11 mouse cellular contexts compared by ENCODE assay signal in the genomic region with DNA sequence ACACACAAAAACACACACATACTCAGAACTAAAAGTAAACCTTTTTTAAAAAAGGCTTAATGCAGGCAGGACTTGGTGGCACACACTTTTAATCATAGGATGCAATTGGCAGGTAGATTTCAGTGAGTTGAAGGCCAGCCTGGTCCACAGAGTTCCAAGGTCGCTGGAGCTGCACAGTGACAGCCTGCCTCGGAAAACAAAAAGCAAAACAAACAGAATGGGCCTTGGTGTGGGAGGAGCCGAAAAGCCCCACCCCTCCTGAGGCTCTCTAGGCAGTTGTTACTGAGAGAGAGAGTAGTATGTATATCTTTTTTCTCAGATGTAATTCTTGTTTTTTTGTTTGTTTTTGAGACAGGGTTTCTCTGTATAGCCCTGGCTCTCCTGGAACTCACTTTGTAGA. TPM values are rescaled to one million over a fixed set of nuclear protein-coding genes. Genes with fewer than 3 reads are reported as not detected.
DNase-seq lines count a peak whose midpoint lies in the region; ATAC-seq and TF ChIP-seq lines count a peak whose summit lies in the region.
"Had no signal": no experiment of that assay in that cellular context is flagged by ENCODE, and none has a peak within 500 bp of the region (broad histone marks: within the 10 kb centered on the region; RNA-seq: fewer than 3 reads in every experiment).

No protein-coding gene starts in this region.

- 25% methylated on average over 3 of the region's 3 CpGs for WGBS in hindbrain, embryonic 16.5 days
- 28% methylated on average over 3 of the region's 3 CpGs for WGBS in hindbrain, embryonic 11.5 days

- H3K9ac ChIP-seq in hindbrain, embryonic 16.5 days (ENCODE audit: low read depth, low read length): peak overlapping the region; percentile 29; the same call in 1 of the 2 replicates
- H3K9ac ChIP-seq in hindbrain, embryonic 11.5 days (ENCODE audit: low read depth, low read length): no peak overlapping the region

- H3K9me3 ChIP-seq in hindbrain, embryonic 16.5 days (ENCODE audit: control insufficient read depth, low read length): no peaks in the 10 kb centered on the region
- no peaks in the 10 kb centered on the region for H3K9me3 ChIP-seq in hindbrain, embryonic 11.5 days (ENCODE audit: control insufficient read depth, low read length)

- TF ChIP-seq POLR2A in myocyte (IDR thresholded peaks at IDR 0.05; ENCODE audit: insufficient read length, low read depth): no peak

- no peak for DNase-seq in hindbrain, embryonic 11.5 days (ENCODE audit: low spot score)
- DNase-seq in adrenal gland, postnatal 25 days: peak; percentile 51
- DNase-seq in kidney, postnatal 10 days: peak; percentile 61
- no peak for DNase-seq in gastrocnemius, adult 8-10 months (ENCODE audit: low spot score in 2 of 2)
- no peak for DNase-seq in cerebellum, adult 9-10 months
- DNase-seq in urinary bladder, postnatal 10 days (ENCODE audit: low spot score): no peak
- DNase-seq: thymus, adult 2 months had no signal

- peaks cover 8% of the 10 kb centered on the region for H3K4me1 ChIP-seq in hindbrain, embryonic 16.5 days (ENCODE audit: control insufficient read depth, insufficient read depth, low read depth, low read length)
- H3K4me1 ChIP-seq in hindbrain, embryonic 11.5 days (replicated peaks; ENCODE audit: control insufficient read depth, insufficient read depth, low read length): no peaks in the 10 kb centered on the region

- no peaks in the 10 kb centered on the region for H3K27me3 ChIP-seq in hindbrain, embryonic 16.5 days (replicated peaks; ENCODE audit: control insufficient read depth, insufficient read depth, low read length)
- H3K27me3 ChIP-seq in hindbrain, embryonic 11.5 days (ENCODE audit: control insufficient read depth, insufficient read depth, low read length): no peaks in the 10 kb centered on the region
- no peaks in the 10 kb centered on the region for H3K27me3 ChIP-seq in myocyte (ENCODE audit: control insufficient read depth, insufficient read depth, insufficient read length)

- no peak overlapping the region for H3K27ac ChIP-seq in hindbrain, embryonic 16.5 days (ENCODE audit: low read depth, low read length)
- H3K27ac ChIP-seq in hindbrain, embryonic 11.5 days (ENCODE audit: low read depth, low read length): no peak overlapping the region

- H3K36me3 ChIP-seq in hindbrain, embryonic 16.5 days (ENCODE audit: control insufficient read depth, insufficient read depth, low read length): peaks cover 17% of the 10 kb centered on the region
- H3K36me3 ChIP-seq in hindbrain, embryonic 11.5 days (ENCODE audit: control insufficient read depth, insufficient read depth, low read length): 0 out of 2 replicates have a peak, but pooled peaks cover 3% of the 10 kb centered on the region
- H3K36me3 ChIP-seq in myocyte (ENCODE audit: control insufficient read depth, insufficient read depth): no peaks in the 10 kb centered on the region

- no peak overlapping the region for H3K4me3 ChIP-seq in hindbrain, embryonic 16.5 days (ENCODE audit: low read length)
- H3K4me3 ChIP-seq in hindbrain, embryonic 11.5 days (ENCODE audit: low read depth, low read length): no peak overlapping the region
- H3K4me3 ChIP-seq in myocyte: no peak overlapping the region

- no peaks in the 10 kb centered on the region for H3K79me2 ChIP-seq in myocyte (ENCODE audit: control insufficient read depth, insufficient read depth)

- no peak for ATAC-seq in hindbrain, embryonic 16.5 days
- ATAC-seq in hindbrain, embryonic 11.5 days (ENCODE audit: low FRiP score): no peak
- ATAC-seq: inflammation-experienced regulatory T-cells, adult 6 months had no signal

- H3K4me2 ChIP-seq in hindbrain, embryonic 16.5 days (ENCODE audit: low read length): no peak overlapping the region
- no peak overlapping the region for H3K4me2 ChIP-seq in hindbrain, embryonic 11.5 days (replicated peaks; ENCODE audit: low read depth, low read length)
- H3K4me2 ChIP-seq in myocyte (ENCODE audit: low read depth): peak overlapping the region; percentile 70

- no peak overlapping the region for H3ac ChIP-seq in myocyte (ENCODE audit: control insufficient read depth, insufficient read length)

TF ChIP-seq in myocyte, 11 proteins besides CTCF, POLR2A, EP300 and RAD21:
- TF ChIP-seq POLR2AphosphoS2 (IDR thresholded peaks at IDR 0.05; ENCODE audit: insufficient read length, low read depth) (peak; percentile 32), USF1 (IDR thresholded peaks at IDR 0.05; ENCODE audit: low read depth) (no peak)

RNA-seq across cellular contexts. Expression of gene Dhdh, which starts 2.7 kb away (rescaled TPM):
- 4.0 and 4.3 TPM in 2 replicates for polyA plus RNA-seq in hindbrain, embryonic 16.5 days (2015; fragmentation: Nextera tagmentation; extraction: Ambion mirVana)
- 2.9 and 4.1 TPM in 2 replicates for polyA plus RNA-seq in hindbrain, embryonic 11.5 days (2014; fragmentation: Nextera tagmentation; extraction: Ambion mirVana)
- 62.3 and 75.5 TPM in 2 replicates for total RNA-seq in adrenal gland, postnatal 25 days (2021)
- 0.13 TPM for polyA plus RNA-seq in myocyte (2012; fragmentation: generic; extraction: Trizol)
- 10 to 100 TPM; 22.2 to 29.9 (median 27.6) TPM for total RNA-seq in gastrocnemius, adult 8-10 months (2022)

RNA-seq across cellular contexts. Expression of gene Gm45808, which starts 4.7 kb away (rescaled TPM):
- not detected in 2 replicates for polyA plus RNA-seq in hindbrain, embryonic 16.5 days (2015; fragmentation: Nextera tagmentation; extraction: Ambion mirVana)
- not detected in 2 replicates for polyA plus RNA-seq in hindbrain, embryonic 11.5 days (2014; fragmentation: Nextera tagmentation; extraction: Ambion mirVana)
- 21.0 and 40.1 TPM in 2 replicates for total RNA-seq in adrenal gland, postnatal 25 days (2021)
- not detected for polyA plus RNA-seq in myocyte (2012; fragmentation: generic; extraction: Trizol)
- 10 to 100 TPM in 3 of 4 experiments, 1 to 10 TPM in 1; 9.7 to 19.4 (median 11.8) TPM for total RNA-seq in gastrocnemius, adult 8-10 months (2022)
- polyA plus RNA-seq: inflammation-experienced regulatory T-cells, adult 6 months; neural tube, embryonic 11.5 days; thymus, adult 2 months had no signal

RNA-seq across cellular contexts. Expression of gene Tulp2, which starts 9.6 kb away (rescaled TPM):
- 0.20 and 0.30 TPM in 2 replicates for polyA plus RNA-seq in hindbrain, embryonic 16.5 days (2015; fragmentation: Nextera tagmentation; extraction: Ambion mirVana)
- polyA plus RNA-seq in hindbrain, embryonic 11.5 days (2014; fragmentation: Nextera tagmentation; extraction: Ambion mirVana): 0.40 and 0.54 TPM in 2 replicates
- total RNA-seq in adrenal gland, postnatal 25 days (2021): 0.46 and 0.67 TPM in 2 replicates
- polyA plus RNA-seq in myocyte (2012; fragmentation: generic; extraction: Trizol): 0.06 TPM
- total RNA-seq in gastrocnemius, adult 8-10 months (2022): not detected

RNA-seq across cellular contexts. Expression of gene Nucb1, which starts 18.9 kb away (rescaled TPM):
- polyA plus RNA-seq in hindbrain, embryonic 16.5 days (2015; fragmentation: Nextera tagmentation; extraction: Ambion mirVana): 141 and 151 TPM in 2 replicates
- 88.6 and 92.7 TPM in 2 replicates for polyA plus RNA-seq in hindbrain, embryonic 11.5 days (2014; fragmentation: Nextera tagmentation; extraction: Ambion mirVana)
- total RNA-seq in adrenal gland, postnatal 25 days (2021): 220 and 264 TPM in 2 replicates
- 135 TPM for polyA plus RNA-seq in myocyte (2012; fragmentation: generic; extraction: Trizol)
- 10 to 100 TPM; 51.1 to 66.1 (median 56.8) TPM for total RNA-seq in gastrocnemius, adult 8-10 months (2022)

RNA-seq across cellular contexts. Expression of gene Bax, which starts 24.6 kb away (rescaled TPM):
- polyA plus RNA-seq in hindbrain, embryonic 16.5 days (2015; fragmentation: Nextera tagmentation; extraction: Ambion mirVana): 226 and 242 TPM in 2 replicates
- polyA plus RNA-seq in hindbrain, embryonic 11.5 days (2014; fragmentation: Nextera tagmentation; extraction: Ambion mirVana): 128 and 196 TPM in 2 replicates
- total RNA-seq in adrenal gland, postnatal 25 days (2021): 61.4 and 68.8 TPM in 2 replicates
- polyA plus RNA-seq in myocyte (2012; fragmentation: generic; extraction: Trizol): 249 TPM
- total RNA-seq in gastrocnemius, adult 8-10 months (2022): 10 to 100 TPM; 14.5 to 17.8 (median 15.3) TPM

Comparison
In these comparisons a context has a peak if more than half of its experiments do, and no peak if none do; other contexts are left out.
1. DNase-seq: peak in adrenal gland, postnatal 25 days (single experiment) and kidney, postnatal 10 days (single experiment); none in hindbrain, embryonic 11.5 days (single experiment), gastrocnemius, adult 8-10 months (0 of 2), cerebellum, adult 9-10 months (single experiment) and urinary bladder, postnatal 10 days (single experiment).